In the genomic region with DNA sequence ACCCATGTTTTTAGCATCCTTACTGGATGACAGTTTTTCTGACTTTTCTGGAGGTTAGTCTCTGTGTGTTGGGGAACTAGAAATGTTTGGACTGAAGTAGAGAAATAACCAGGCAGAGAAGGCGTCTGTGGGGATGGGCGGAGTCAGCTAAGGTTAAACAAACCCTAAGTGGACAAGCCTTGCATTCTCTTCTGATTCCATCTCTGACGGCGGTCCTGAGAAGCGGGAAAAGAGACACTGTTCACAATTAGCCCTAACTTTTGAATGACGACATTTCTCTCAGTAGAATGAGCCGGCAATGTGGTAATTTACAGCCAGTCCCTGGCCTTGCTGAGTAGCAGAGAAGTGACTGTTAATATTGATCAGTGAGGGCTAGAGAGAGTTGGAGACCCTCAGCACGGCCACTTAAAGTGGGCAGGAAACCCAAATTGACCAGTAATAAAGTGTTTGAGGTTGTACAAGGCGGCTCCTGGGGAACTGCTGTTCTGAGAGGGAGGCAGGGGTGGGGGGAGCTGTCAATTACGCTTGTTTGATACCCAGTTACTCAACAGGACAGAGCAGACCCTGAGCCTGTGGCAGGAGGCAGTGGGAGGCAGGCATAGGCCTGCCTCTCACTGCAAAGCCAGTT, we compare ENCODE assay signal across 16 mouse cellular contexts.
DNase-seq lines count a peak whose midpoint lies in the region; ATAC-seq lines count a peak whose summit lies in the region.
"Had no signal": no experiment of that assay in that cellular context is flagged by ENCODE, and none has a peak within 500 bp of the region (broad histone marks: within the 10 kb centered on the region; RNA-seq: fewer than 3 reads in every experiment).

No protein-coding gene starts in this region.

- H3K4me3 ChIP-seq in forebrain, embryonic 12.5 days (replicated peaks): no peak overlapping the region
- H3K4me3 ChIP-seq in forebrain, embryonic 14.5 days (ENCODE audit: low read depth, low read length): no peak overlapping the region
- no peak overlapping the region for H3K4me3 ChIP-seq in midbrain, embryonic 10.5 days
- no peak overlapping the region for H3K4me3 ChIP-seq in midbrain, embryonic 14.5 days (replicated peaks; ENCODE audit: low read depth, low read length)
- H3K4me3 ChIP-seq in embryonic facial prominence, embryonic 11.5 days (ENCODE audit: low read depth, low read length): no peak overlapping the region
- H3K4me3 ChIP-seq in midbrain, embryonic 13.5 days (replicated peaks): no peak overlapping the region
- H3K4me3 ChIP-seq: embryonic facial prominence, embryonic 13.5 days; forebrain, embryonic 13.5 days; neural tube, embryonic 12.5 days had no signal

- no peak overlapping the region for H3K9ac ChIP-seq in forebrain, embryonic 12.5 days
- H3K9ac ChIP-seq in forebrain, embryonic 14.5 days (ENCODE audit: low read length): no peak overlapping the region
- no peak overlapping the region for H3K9ac ChIP-seq in midbrain, embryonic 14.5 days (replicated peaks; ENCODE audit: low read length)
- H3K9ac ChIP-seq in embryonic facial prominence, embryonic 11.5 days (replicated peaks; ENCODE audit: low read length): no peak overlapping the region
- no peak overlapping the region for H3K9ac ChIP-seq in midbrain, embryonic 13.5 days (replicated peaks)
- H3K9ac ChIP-seq: embryonic facial prominence, embryonic 13.5 days; forebrain, embryonic 13.5 days; liver, embryonic 14.5 days; neural tube, embryonic 12.5 days had no signal

- peak; percentile 40; the same call in 1 of the 2 replicates for ATAC-seq in forebrain, embryonic 12.5 days (ENCODE audit: low FRiP score)
- ATAC-seq in forebrain, embryonic 14.5 days: no peak
- ATAC-seq in midbrain, embryonic 14.5 days (ENCODE audit: low FRiP score, low TSS enrichment): no peak
- ATAC-seq in embryonic facial prominence, embryonic 11.5 days (replicated peaks; ENCODE audit: insufficient number of reproducible peaks, low FRiP score, low TSS enrichment, low read depth): no peak
- ATAC-seq in midbrain, embryonic 13.5 days: no peak
- ATAC-seq: forebrain, embryonic 13.5 days had no signal

- DNase-seq in forebrain, embryonic 14.5 days (ENCODE audit: low spot score): no peak
- no peak for DNase-seq in midbrain, embryonic 10.5 days (ENCODE audit: low spot score)
- no peak for DNase-seq in midbrain, embryonic 14.5 days
- DNase-seq in embryonic facial prominence, embryonic 11.5 days (ENCODE audit: low spot score): peak; percentile 42
- no peak for DNase-seq in cerebellum, postnatal 25 days
- no peak for DNase-seq in ovary, postnatal 10 days (ENCODE audit: low spot score)
- DNase-seq: cerebellum, adult 9-10 months; gastrocnemius, postnatal 10 days; kidney, adult 9 months; right cerebral cortex, adult 18-20 months had no signal

- H3K9me3 ChIP-seq in forebrain, embryonic 12.5 days: no peaks in the 10 kb centered on the region
- no peaks in the 10 kb centered on the region for H3K9me3 ChIP-seq in forebrain, embryonic 14.5 days (replicated peaks; ENCODE audit: control insufficient read depth, low read length)
- no peaks in the 10 kb centered on the region for H3K9me3 ChIP-seq in midbrain, embryonic 10.5 days (replicated peaks)
- no peaks in the 10 kb centered on the region for H3K9me3 ChIP-seq in midbrain, embryonic 14.5 days (ENCODE audit: control insufficient read depth, low read length)
- no peaks in the 10 kb centered on the region for H3K9me3 ChIP-seq in embryonic facial prominence, embryonic 11.5 days (replicated peaks; ENCODE audit: control insufficient read depth, low read length)
- no peaks in the 10 kb centered on the region for H3K9me3 ChIP-seq in midbrain, embryonic 13.5 days
- H3K9me3 ChIP-seq: embryonic facial prominence, embryonic 13.5 days; forebrain, embryonic 13.5 days; neural tube, embryonic 12.5 days had no signal

- H3K4me1 ChIP-seq in forebrain, embryonic 12.5 days: peaks cover 41% of the 10 kb centered on the region
- H3K4me1 ChIP-seq in forebrain, embryonic 14.5 days (ENCODE audit: control insufficient read depth, insufficient read depth, low read length): peaks cover 6% of the 10 kb centered on the region; the same call in 1 of the 2 replicates
- peaks cover 49% of the 10 kb centered on the region for H3K4me1 ChIP-seq in midbrain, embryonic 10.5 days
- peaks cover 31% of the 10 kb centered on the region for H3K4me1 ChIP-seq in midbrain, embryonic 14.5 days (ENCODE audit: control insufficient read depth, insufficient read depth, low read length)
- 0 out of 2 replicates have a peak, but pooled peaks cover 3% of the 10 kb centered on the region for H3K4me1 ChIP-seq in embryonic facial prominence, embryonic 11.5 days (ENCODE audit: control insufficient read depth, insufficient read depth, low read length)
- H3K4me1 ChIP-seq in midbrain, embryonic 13.5 days (replicated peaks): peaks cover 46% of the 10 kb centered on the region

- H3K27me3 ChIP-seq in forebrain, embryonic 12.5 days: peaks cover 11% of the 10 kb centered on the region
- no peaks in the 10 kb centered on the region for H3K27me3 ChIP-seq in forebrain, embryonic 14.5 days (replicated peaks; ENCODE audit: control insufficient read depth, insufficient read depth, low read length)
- H3K27me3 ChIP-seq in midbrain, embryonic 10.5 days (ENCODE audit: low read depth, poor library complexity, severe bottlenecking): peaks cover 12% of the 10 kb centered on the region
- H3K27me3 ChIP-seq in midbrain, embryonic 14.5 days (ENCODE audit: control insufficient read depth, insufficient read depth, low read length): no peaks in the 10 kb centered on the region
- H3K27me3 ChIP-seq in embryonic facial prominence, embryonic 11.5 days (ENCODE audit: control insufficient read depth, insufficient read depth, low read length): no peaks in the 10 kb centered on the region
- H3K27me3 ChIP-seq in midbrain, embryonic 13.5 days: no peaks in the 10 kb centered on the region
- H3K27me3 ChIP-seq: embryonic facial prominence, embryonic 13.5 days had no signal

- WGBS in forebrain, embryonic 12.5 days: 27% methylated on average over 10 of the region's 10 CpGs
- 30% methylated on average over 10 of the region's 10 CpGs for WGBS in forebrain, embryonic 14.5 days
- 53% methylated on average over 10 of the region's 10 CpGs for WGBS in midbrain, embryonic 10.5 days
- WGBS in midbrain, embryonic 14.5 days: 51% methylated on average over 10 of the region's 10 CpGs
- 17% methylated on average over 10 of the region's 10 CpGs for WGBS in embryonic facial prominence, embryonic 11.5 days
- 37% methylated on average over 10 of the region's 10 CpGs for WGBS in midbrain, embryonic 13.5 days

- no peaks in the 10 kb centered on the region for H3K36me3 ChIP-seq in forebrain, embryonic 12.5 days (replicated peaks)
- H3K36me3 ChIP-seq in forebrain, embryonic 14.5 days (ENCODE audit: control insufficient read depth, insufficient read depth, low read length): no peaks in the 10 kb centered on the region
- H3K36me3 ChIP-seq in midbrain, embryonic 10.5 days: no peaks in the 10 kb centered on the region
- H3K36me3 ChIP-seq in midbrain, embryonic 14.5 days (ENCODE audit: control insufficient read depth, insufficient read depth, low read length): no peaks in the 10 kb centered on the region
- H3K36me3 ChIP-seq in embryonic facial prominence, embryonic 11.5 days (replicated peaks; ENCODE audit: control insufficient read depth, insufficient read depth, low read depth, low read length): no peaks in the 10 kb centered on the region
- H3K36me3 ChIP-seq in midbrain, embryonic 13.5 days: no peaks in the 10 kb centered on the region
- H3K36me3 ChIP-seq: embryonic facial prominence, embryonic 13.5 days; neural tube, embryonic 12.5 days had no signal

- peak overlapping the region; percentile 42; the same call in 1 of the 2 replicates for H3K27ac ChIP-seq in forebrain, embryonic 12.5 days
- H3K27ac ChIP-seq in forebrain, embryonic 14.5 days (ENCODE audit: low read depth, low read length): no peak overlapping the region
- H3K27ac ChIP-seq in midbrain, embryonic 10.5 days (replicated peaks): peak overlapping the region; percentile 61
- no peak overlapping the region for H3K27ac ChIP-seq in midbrain, embryonic 14.5 days (replicated peaks; ENCODE audit: low read depth, low read length)
- no peak overlapping the region for H3K27ac ChIP-seq in embryonic facial prominence, embryonic 11.5 days (replicated peaks; ENCODE audit: low read depth, low read length)
- H3K27ac ChIP-seq in midbrain, embryonic 13.5 days: peak overlapping the region; percentile 64
- H3K27ac ChIP-seq: embryonic facial prominence, embryonic 13.5 days; forebrain, embryonic 13.5 days; liver, embryonic 14.5 days; neural tube, embryonic 12.5 days had no signal

- H3K4me2 ChIP-seq in forebrain, embryonic 12.5 days: no peak overlapping the region
- H3K4me2 ChIP-seq in forebrain, embryonic 14.5 days (ENCODE audit: low read length): no peak overlapping the region
- no peak overlapping the region for H3K4me2 ChIP-seq in midbrain, embryonic 14.5 days (ENCODE audit: low read length)
- no peak overlapping the region for H3K4me2 ChIP-seq in embryonic facial prominence, embryonic 11.5 days (ENCODE audit: low read depth, low read length)
- H3K4me2 ChIP-seq in midbrain, embryonic 13.5 days (replicated peaks): no peak overlapping the region
- H3K4me2 ChIP-seq: embryonic facial prominence, embryonic 13.5 days; forebrain, embryonic 13.5 days; neural tube, embryonic 12.5 days had no signal

Comparison
In these comparisons a context has a peak if more than half of its experiments do, and no peak if none do; other contexts are left out.
1. H3K27ac ChIP-seq: peak in forebrain, embryonic 12.5 days (single experiment), midbrain, embryonic 10.5 days (single experiment) and midbrain, embryonic 13.5 days (single experiment); none in forebrain, embryonic 14.5 days (single experiment), midbrain, embryonic 14.5 days (single experiment) and embryonic facial prominence, embryonic 11.5 days (single experiment).